ENCODE assay signal across 47 mouse cellular contexts in genomic region chr15:10962601-10963000, GRCm38 (mm10). TPM values are rescaled to one million over a fixed set of nuclear protein-coding genes. Genes with fewer than 3 reads are reported as not detected.
"Had no signal": no experiment of that assay in that cellular context is flagged by ENCODE, and none has a peak within 500 bp of the region (broad histone marks: within the 10 kb centered on the region; RNA-seq: fewer than 3 reads in every experiment).

No protein-coding gene starts in this region.

- H3K36me3 ChIP-seq: heart, embryonic 10.5 days; heart, embryonic 12.5 days; heart, embryonic 13.5 days; heart, embryonic 15.5 days; hindbrain, embryonic 10.5 days; hindbrain, embryonic 12.5 days; hindbrain, embryonic 13.5 days; hindbrain, embryonic 15.5 days; intestine, embryonic 15.5 days; kidney, embryonic 15.5 days had no signal

- H3K27ac ChIP-seq: heart, adult 2 months; heart, embryonic 10.5 days; heart, embryonic 13.5 days; heart, embryonic 15.5 days; hindbrain, embryonic 10.5 days; hindbrain, embryonic 12.5 days; hindbrain, embryonic 13.5 days; hindbrain, embryonic 14.5 days; hindbrain, embryonic 15.5 days; hindbrain, postnatal 0 days; intestine, embryonic 15.5 days; kidney, embryonic 15.5 days; kidney, postnatal 0 days; layer of hippocampus, adult 2 months; left cerebral cortex, adult 2 months had no signal

- DNase-seq: heart, adult 2 months; heart, postnatal 10 days; heart, postnatal 14 days; heart, postnatal 36 days; heart, postnatal 4 days; kidney, adult 11 months; kidney, adult 18-20 months; kidney, postnatal 10 days; kidney, postnatal 14 days; kidney, postnatal 25 days; kidney, postnatal 36 days; kidney, postnatal 4 days; layer of hippocampus, adult 9-11 months; layer of hippocampus, postnatal 36 days had no signal

- ATAC-seq: hindbrain, embryonic 16.5 days; hindbrain, postnatal 0 days; inflammation-experienced regulatory T-cells, adult 6 months; intestine, embryonic 15.5 days; intestine, embryonic 16.5 days; intestine, postnatal 0 days had no signal

- H3K4me1 ChIP-seq: heart, embryonic 10.5 days; heart, embryonic 12.5 days; heart, embryonic 13.5 days; heart, embryonic 15.5 days; hindbrain, embryonic 10.5 days; hindbrain, embryonic 12.5 days; hindbrain, embryonic 13.5 days; hindbrain, embryonic 15.5 days; intestine, embryonic 15.5 days; kidney, embryonic 15.5 days had no signal

- H3K9ac ChIP-seq: heart, embryonic 12.5 days; heart, embryonic 13.5 days; heart, embryonic 15.5 days; hindbrain, embryonic 12.5 days; hindbrain, embryonic 13.5 days; hindbrain, embryonic 14.5 days; hindbrain, embryonic 15.5 days; intestine, embryonic 15.5 days; kidney, embryonic 15.5 days had no signal

- H3K27me3 ChIP-seq: heart, embryonic 12.5 days; heart, embryonic 13.5 days; heart, embryonic 15.5 days; hindbrain, embryonic 12.5 days; hindbrain, embryonic 13.5 days; hindbrain, embryonic 15.5 days; intestine, embryonic 15.5 days; kidney, embryonic 15.5 days had no signal

- H3K4me3 ChIP-seq: heart, adult 2 months; heart, embryonic 10.5 days; heart, embryonic 12.5 days; heart, embryonic 13.5 days; heart, embryonic 15.5 days; hindbrain, embryonic 10.5 days; hindbrain, embryonic 12.5 days; hindbrain, embryonic 13.5 days; hindbrain, embryonic 15.5 days; intestine, embryonic 15.5 days; kidney, embryonic 15.5 days; layer of hippocampus, adult 2 months; left cerebral cortex, adult 2 months had no signal

- H3K4me2 ChIP-seq: heart, embryonic 11.5 days; heart, embryonic 12.5 days; heart, embryonic 13.5 days; heart, embryonic 15.5 days; hindbrain, embryonic 12.5 days; hindbrain, embryonic 13.5 days; hindbrain, embryonic 14.5 days; hindbrain, embryonic 15.5 days; intestine, embryonic 15.5 days; kidney, embryonic 15.5 days had no signal

- H3K9me3 ChIP-seq: heart, embryonic 10.5 days; heart, embryonic 12.5 days; heart, embryonic 13.5 days; heart, embryonic 15.5 days; hindbrain, embryonic 10.5 days; hindbrain, embryonic 12.5 days; hindbrain, embryonic 13.5 days; hindbrain, embryonic 15.5 days; intestine, embryonic 15.5 days; kidney, embryonic 15.5 days had no signal

RNA-seq across cellular contexts. Expression of gene C1qtnf3, which starts 10.5 kb away (rescaled TPM):
- total RNA-seq: heart, adult 2 months; heart, adult 8-10 months; hematopoietic stem cell, adult 5-6 weeks; layer of hippocampus, adult 18-20 months; layer of hippocampus, adult 2 months; layer of hippocampus, postnatal 25 days; layer of hippocampus, postnatal 36 days; left cerebral cortex, adult 18-20 months had no signal

RNA-seq across cellular contexts. Expression of gene Slc45a2, which starts 37.9 kb away (rescaled TPM):
- total RNA-seq: heart, adult 2 months; heart, adult 8-10 months; heart, postnatal 10 days; heart, postnatal 14 days; heart, postnatal 25 days; heart, postnatal 36 days; hematopoietic stem cell, adult 5-6 weeks; hindbrain, postnatal 0 days; layer of hippocampus, adult 18-20 months; layer of hippocampus, adult 2 months; layer of hippocampus, adult 8-10 months; layer of hippocampus, postnatal 10 days; layer of hippocampus, postnatal 14 days; layer of hippocampus, postnatal 25 days; layer of hippocampus, postnatal 36 days had no signal
- polyA plus RNA-seq: heart, adult 2 months; heart, embryonic 12.5 days; heart, embryonic 13.5 days; heart, embryonic 14.5 days; heart, embryonic 16.5 days; inflammation-experienced regulatory T-cells, adult 6 months; intestine, embryonic 14.5 days; intestine, embryonic 15.5 days; intestine, embryonic 16.5 days; intestine, postnatal 0 days; large intestine, adult 2 months had no signal
